ENCODE assay signal across 8 mouse cellular contexts in genomic region chr4:62998908-62999307, GRCm38 (mm10). TPM values are rescaled to one million over a fixed set of nuclear protein-coding genes. Genes with fewer than 3 reads are reported as not detected.
DNase-seq lines count a peak whose midpoint lies in the region; ATAC-seq and TF ChIP-seq lines count a peak whose summit lies in the region.

No protein-coding gene starts in this region.

- H3K27me3 ChIP-seq in limb, embryonic 15.5 days = no peaks in the 10 kb centered on the region

- no peak for TF ChIP-seq CTCF in brain, embryonic 14.5 days (IDR thresholded peaks at IDR 0.05; ENCODE audit: borderline replicate concordance, extremely low read depth, insufficient read depth, insufficient read length)

- no peak overlapping the region for H3K4me3 ChIP-seq in limb, embryonic 15.5 days

- intact Hi-C loops in left cerebral cortex, postnatal 4 days (cut with DNase I) = no loop called here
- intact Hi-C loops in heart, postnatal 36 days (cut with DNase I) = no loop called here

- TF ChIP-seq POLR2A in brain, embryonic 14.5 days (IDR thresholded peaks at IDR 0.05; ENCODE audit: borderline replicate concordance, extremely low read depth, insufficient read depth, insufficient read length, poor library complexity, severe bottlenecking) = no peak

- 28% methylated on average over 6 of the region's 6 CpGs for WGBS in limb, embryonic 15.5 days

- peaks cover 38% of the 10 kb centered on the region for H3K4me1 ChIP-seq in limb, embryonic 15.5 days

- H3K36me3 ChIP-seq in limb, embryonic 15.5 days = 0 out of 2 replicates have a peak, but pooled peaks cover 4% of the 10 kb centered on the region

- peak overlapping the region; percentile 81 for H3K27ac ChIP-seq in limb, embryonic 15.5 days

- ATAC-seq in limb, embryonic 15.5 days (ENCODE audit: insufficient number of reproducible peaks, low FRiP score, low TSS enrichment, low read depth) = peak; percentile 18; the same call in 1 of the 2 replicates

- H3K4me2 ChIP-seq in limb, embryonic 15.5 days = 0 out of 2 replicates have a peak overlapping the region, but pooled peaks have one; percentile 8

- H3K9me3 ChIP-seq in limb, embryonic 15.5 days = no peaks in the 10 kb centered on the region

- peak; percentile 74 for DNase-seq in left cerebral cortex, postnatal 4 days
- no peak for DNase-seq in left cerebral cortex, adult 9 months (ENCODE audit: low spot score in 2 of 2)
- peak; percentile 75 for DNase-seq in brain, embryonic 14.5 days (ENCODE audit: low read depth)
- peak; percentile 23 for DNase-seq in heart, postnatal 36 days
- DNase-seq in layer of hippocampus, adult 11-12 months (ENCODE audit: low spot score) = no peak
- no peak for DNase-seq in T-cell, adult 2 months (ENCODE audit: low spot score)
- no peak for DNase-seq in frontal cortex, adult 2 months (ENCODE audit: extremely low spot score in 1 of 2, low spot score in 1 of 2)

- no peak overlapping the region for H3K9ac ChIP-seq in limb, embryonic 15.5 days

RNA-seq across cellular contexts. Expression of gene Zfp618, which starts 33.5 kb away (rescaled TPM):
- total RNA-seq in left cerebral cortex, postnatal 4 days (2021) = 10 to 100 TPM; 13.8 to 16.3 TPM
- polyA plus RNA-seq in brain, embryonic 14.5 days (2012; rRNA removed) = 25.8 and 39.7 TPM in 2 replicates
- total RNA-seq in heart, postnatal 36 days (2021) = under 1 TPM; 0.33 to 0.56 TPM
- 26.2 and 32.5 TPM in 2 replicates for polyA plus RNA-seq in limb, embryonic 15.5 days (2015; fragmentation: Nextera tagmentation; extraction: Ambion mirVana)
- polyA plus RNA-seq in frontal cortex, adult 2 months (2012; rRNA removed) = 3.8 and 4.0 TPM in 2 replicates

Comparison
In these comparisons a context has a peak if more than half of its experiments do, and no peak if none do; other contexts are left out.
1. DNase-seq: peak in left cerebral cortex, postnatal 4 days (single experiment), brain, embryonic 14.5 days (single experiment) and heart, postnatal 36 days (2 of 2); none in left cerebral cortex, adult 9 months (0 of 2), layer of hippocampus, adult 11-12 months (single experiment), T-cell, adult 2 months (single experiment) and frontal cortex, adult 2 months (0 of 2).